Mouse (Mus musculus) heart, postnatal 10 days (tissue): Measurements from ENCODE around the gene Pip4k2c. TPM values are rescaled to one million over a fixed set of nuclear protein-coding genes. Genes with fewer than 3 reads are reported as not detected.
"Not testable (repeated sequence)": the region's sequence is repeated elsewhere in the genome, so short reads cannot be mapped to it uniquely, and the experiment has no call there.

Source experiments
- DNase-seq, 2 experiments: peaks; one replicate each; pipeline ENCODE4 v3.0.0; 2021
- intact Hi-C: fragments of 180-260 bp; cut with DNase I; formaldehyde crosslinking; loops from one replicate; pipeline ENCODE4 v1.15.1; 2025
- total RNA-seq, 2 experiments: library from RNA; stranded (reverse); gene quantifications; 2 replicates each; pipeline ENCODE4 v1.2.3; 2021

Gene Pip4k2c
- total RNA-seq, 2 experiments from 2014 or later: 26.4 to 28.7 TPM

DNA sequence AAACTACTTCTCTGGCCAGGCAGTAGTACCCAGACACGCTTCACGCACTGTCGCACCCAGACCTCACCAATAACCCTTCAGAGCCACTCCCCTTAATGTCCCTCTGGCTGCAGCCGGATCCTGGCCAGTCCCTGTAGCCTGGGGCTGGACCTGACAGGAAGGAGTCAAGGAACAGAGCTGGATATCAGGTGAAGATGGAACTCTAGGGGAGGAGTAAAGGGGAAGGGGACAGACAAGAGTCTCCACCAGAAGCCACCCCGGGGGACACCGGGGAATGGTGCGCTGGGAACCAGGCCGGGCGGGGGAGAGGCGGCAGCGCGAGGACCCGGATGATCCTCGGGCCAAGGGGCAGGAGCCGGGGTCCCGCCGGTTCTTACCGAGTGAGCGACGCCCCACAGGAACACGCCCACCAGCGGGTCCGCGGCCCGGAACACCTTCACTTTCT is 402 bp downstream of the Pip4k2c start:
- intact Hi-C loops: loop anchor here (5.0 kb wide), 1 partner anchor 34 kb away; no protein-coding TSS in a partner anchor
- no peak for DNase-seq

DNA sequence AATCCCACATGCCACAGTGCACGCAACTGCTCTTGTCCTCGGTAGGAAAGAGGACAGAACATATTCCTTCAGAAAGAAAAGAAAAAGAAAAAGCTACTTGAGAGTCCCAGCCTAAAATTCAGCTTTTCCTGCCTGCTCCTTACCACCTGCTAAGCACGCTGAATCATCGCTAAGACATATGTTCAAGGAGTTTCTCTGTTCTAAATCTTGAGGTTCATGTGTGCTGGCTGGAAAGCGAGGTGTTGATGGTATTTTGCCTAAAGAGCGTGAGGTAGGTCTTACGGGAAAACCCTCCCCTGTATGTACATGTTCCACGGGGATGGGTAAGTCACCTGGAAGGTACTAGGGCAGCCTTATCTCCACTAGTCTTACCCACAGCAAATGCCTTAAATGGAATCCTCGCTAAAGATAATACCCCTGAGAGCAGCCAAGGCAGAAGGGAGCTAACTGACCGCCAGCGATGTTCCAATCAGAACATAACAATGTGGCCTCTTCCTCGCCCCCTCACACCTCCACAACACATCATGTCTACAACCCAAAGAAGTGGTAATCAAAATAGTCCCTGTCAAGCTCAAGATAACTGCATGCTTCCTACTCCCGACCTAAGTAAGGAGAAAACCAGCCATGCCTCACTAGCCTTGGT is 1.3 kb downstream of the Pip4k2c start:
- no peak for DNase-seq
- intact Hi-C loops: loop anchor here (5.0 kb wide), 1 partner anchor 33 kb away; no protein-coding TSS in a partner anchor

GRCm38 (mm10) chr10:127208921-127209320 is 2.5 kb downstream of the Pip4k2c start:
- no peak for DNase-seq
- intact Hi-C loops: no loop called here

DNA sequence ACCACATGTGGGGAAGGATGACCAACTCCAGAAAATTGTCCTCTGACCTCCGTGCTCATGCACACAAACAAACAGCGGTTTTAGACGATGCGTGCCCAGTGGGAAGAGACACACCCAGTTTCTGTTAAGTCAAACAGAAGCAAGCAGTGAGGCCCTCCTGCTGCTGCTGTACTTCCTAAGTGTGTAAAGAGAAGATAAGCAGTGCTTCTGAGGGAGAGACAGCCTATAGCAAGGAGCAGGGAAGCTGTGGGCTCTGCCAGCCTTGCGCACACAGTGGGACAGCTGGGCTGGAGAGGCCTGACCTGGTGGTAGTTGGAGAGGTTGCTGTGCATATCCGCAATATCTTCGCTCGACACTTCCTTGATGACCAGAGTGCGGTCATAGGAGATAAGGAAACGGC is 6.0 kb downstream of the Pip4k2c start:
- intact Hi-C loops: no loop called here

GRCm38 (mm10) chr10:127204589-127204988 is 6.8 kb downstream of the Pip4k2c start:
- DNase-seq: no peak
- intact Hi-C loops: no loop called here

More for the DNA sequence above, 6.0 kb downstream of the Pip4k2c start:
- no peak for DNase-seq

GRCm38 (mm10) chr10:127203106-127203505 is 8.3 kb downstream of the Pip4k2c start:
- no peak for DNase-seq
- intact Hi-C loops: no loop called here

DNA sequence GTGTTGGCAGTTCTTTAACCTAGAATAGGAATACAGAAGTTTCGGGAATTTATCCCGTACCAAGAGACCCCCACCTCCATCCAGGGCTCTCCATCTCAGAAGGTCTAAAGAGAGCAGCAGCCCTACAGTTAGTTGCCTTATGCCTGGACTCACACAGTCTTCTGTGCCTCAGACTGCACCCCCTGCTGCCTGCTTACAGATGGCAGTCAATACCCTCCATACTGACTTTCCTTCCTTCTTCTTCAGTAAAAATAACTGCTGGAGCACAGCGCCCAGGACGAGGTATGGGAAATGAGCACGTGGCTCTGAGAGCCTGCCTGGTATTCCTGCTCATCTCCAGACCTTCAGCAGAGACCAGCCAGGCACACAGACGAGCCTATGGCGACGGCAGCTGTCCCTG is 11.1 kb downstream of the Pip4k2c start:
- DNase-seq: no peak
- intact Hi-C loops: no loop called here

- intact Hi-C loops: loop anchor here (10.0 kb wide), 1 partner anchor 465 kb away; the partner anchor contains the start of genes Nab2 and Nemp1
Measured at GRCm38 (mm10) chr10:127199474-127199873, 11.9 kb downstream of the Pip4k2c start.

DNA sequence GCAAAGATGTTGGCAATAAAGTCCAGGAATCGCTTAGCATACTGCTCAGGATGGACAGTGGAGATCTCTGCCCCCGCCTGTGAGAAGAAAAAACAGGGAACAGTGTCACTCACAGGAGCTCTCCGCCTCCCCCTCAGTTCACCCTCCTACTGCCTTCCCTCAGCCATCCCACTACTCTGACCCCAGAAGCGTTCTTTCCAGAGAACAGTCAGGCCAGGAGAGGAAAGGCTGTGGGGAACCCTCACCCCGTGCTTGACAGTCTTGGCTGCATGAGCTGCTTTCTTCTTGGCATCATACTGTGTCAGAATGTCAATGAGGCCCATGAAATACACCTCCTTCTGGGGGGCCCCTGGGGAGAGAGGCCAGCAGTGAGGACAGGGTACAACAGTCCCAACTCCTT is 12.3 kb downstream of the Pip4k2c start:
- intact Hi-C loops: loop anchor here (10.0 kb wide), 1 partner anchor 466 kb away; the partner anchor contains the start of genes Nab2 and Nemp1
- no peak for DNase-seq

More at GRCm38 (mm10) chr10:127199474-127199873, 11.9 kb downstream of the Pip4k2c start:
- no peak for DNase-seq

DNA sequence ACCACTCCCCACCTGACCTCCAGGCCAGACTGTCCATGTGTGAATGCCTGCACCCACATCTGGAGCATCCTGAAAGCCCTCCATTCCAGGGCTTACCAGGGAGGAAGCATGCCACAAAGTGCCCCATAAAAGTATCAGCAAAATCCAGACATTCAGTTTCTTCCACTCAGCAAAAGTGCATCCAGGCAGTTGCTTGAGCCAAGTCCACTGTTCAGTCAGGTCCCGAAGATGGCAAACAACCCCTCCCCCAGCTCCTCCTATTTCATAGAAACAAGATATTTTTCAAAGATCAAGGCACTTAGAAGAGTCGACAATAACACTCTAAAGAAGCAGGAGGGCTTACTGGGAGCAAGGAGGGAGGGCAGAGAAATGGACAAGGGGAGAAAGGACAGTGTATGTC is 12.9 kb downstream of the Pip4k2c start:
- intact Hi-C loops: loop anchor here (10.0 kb wide), 1 partner anchor 466 kb away; the partner anchor contains the start of genes Nab2 and Nemp1
- DNase-seq: no peak

GRCm38 (mm10) chr10:127197505-127198110 is 13.8 kb downstream of the Pip4k2c start:
- intact Hi-C loops: loop anchor here (10.0 kb wide), 1 partner anchor 467 kb away; the partner anchor contains the start of genes Nab2 and Nemp1
- DNase-seq: no peak

GRCm38 (mm10) chr10:127197104-127197503 is 14.3 kb downstream of the Pip4k2c start:
- intact Hi-C loops: loop anchor here (10.0 kb wide), 1 partner anchor 468 kb away; the partner anchor contains the start of genes Nab2 and Nemp1
- DNase-seq: no peak

- intact Hi-C loops: loop anchor here (10.0 kb wide), 1 partner anchor 468 kb away; the partner anchor contains the start of genes Nab2 and Nemp1
- DNase-seq: peak; percentile 82 to 86
Measured at GRCm38 (mm10) chr10:127196392-127196791, 15.0 kb downstream of the Pip4k2c start.

GRCm38 (mm10) chr10:127195328-127196129 is 15.9 kb downstream of the Pip4k2c start, which contains the start of gene Dtx3:
Gene Dtx3, minus strand, starts transcription at chr10:127195728.
- DNase-seq: peak in 1 of 2 experiments; percentile 51
- intact Hi-C loops: loop anchor here (2.0 to 10.0 kb wide), 2 partner anchors 15 to 469 kb away; partner anchors contain the start of genes Nab2, Nemp1 and Slc26a10

- DNase-seq: peak; percentile 78 to 79
- intact Hi-C loops: loop anchor here (2.0 to 10.0 kb wide), 2 partner anchors 14 to 470 kb away; partner anchors contain the start of genes Nab2, Nemp1 and Slc26a10
Measured at GRCm38 (mm10) chr10:127194428-127195327, 16.7 kb downstream of the Pip4k2c start.

DNA sequence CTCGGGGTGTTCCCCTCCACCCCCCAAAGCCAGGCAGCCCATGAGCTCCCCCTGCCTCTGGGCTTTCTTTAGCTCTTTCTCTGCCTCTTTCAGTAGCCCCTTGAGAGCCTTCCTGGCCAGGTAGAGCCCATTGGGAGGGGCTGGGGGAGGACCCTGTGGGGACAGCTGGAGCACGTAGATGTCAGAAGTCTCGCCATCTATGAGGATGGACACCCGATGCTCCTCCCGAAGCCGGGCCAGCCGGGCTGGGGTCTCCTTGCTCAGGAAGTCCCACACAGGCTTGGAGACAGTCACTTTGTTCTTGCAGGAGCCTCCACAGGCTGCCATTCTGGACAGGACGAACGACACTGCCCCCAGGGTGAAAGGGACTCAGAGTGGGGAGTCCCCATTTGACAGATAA is 18.4 kb downstream of the Pip4k2c start:
- intact Hi-C loops: loop anchor here (10.0 kb wide), 1 partner anchor 472 kb away; the partner anchor contains the start of genes Nab2 and Nemp1

DNA sequence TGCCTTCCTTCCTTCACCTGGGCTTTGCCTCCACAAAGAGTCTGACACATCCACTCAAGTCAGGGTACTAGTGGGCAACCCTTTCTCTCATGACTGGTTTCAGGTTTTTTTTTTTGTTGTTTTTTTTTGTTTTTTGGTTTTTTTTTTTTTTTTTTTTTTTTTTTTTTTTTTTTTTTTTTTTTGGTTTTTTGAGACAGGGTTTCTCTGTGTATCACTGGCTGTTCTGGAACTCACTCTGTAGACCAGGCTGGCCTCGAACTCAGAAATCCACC is 19.4 kb downstream of the Pip4k2c start:
- not testable (repeated sequence) for DNase-seq
- intact Hi-C loops: loop anchor here (10.0 kb wide), 1 partner anchor 473 kb away; the partner anchor contains the start of genes Nab2 and Nemp1

More for the DNA sequence above, 18.4 kb downstream of the Pip4k2c start:
- no peak for DNase-seq

GRCm38 (mm10) chr10:127191191-127192056 is 20.0 kb downstream of the Pip4k2c start:
- DNase-seq: no peak
- intact Hi-C loops: loop anchor here (10.0 kb wide), 1 partner anchor 473 kb away; the partner anchor contains the start of genes Nab2 and Nemp1
